Mouse (Mus musculus): ENCODE data around the gene Cage1. TPM values are rescaled to one million over a fixed set of nuclear protein-coding genes. Genes with fewer than 3 reads are reported as not detected.

Cage1 gene
- polyA plus RNA-seq (2015; fragmentation: Nextera tagmentation; extraction: Ambion mirVana) = 0.58 and 0.80 TPM in 2 replicates

DNA sequence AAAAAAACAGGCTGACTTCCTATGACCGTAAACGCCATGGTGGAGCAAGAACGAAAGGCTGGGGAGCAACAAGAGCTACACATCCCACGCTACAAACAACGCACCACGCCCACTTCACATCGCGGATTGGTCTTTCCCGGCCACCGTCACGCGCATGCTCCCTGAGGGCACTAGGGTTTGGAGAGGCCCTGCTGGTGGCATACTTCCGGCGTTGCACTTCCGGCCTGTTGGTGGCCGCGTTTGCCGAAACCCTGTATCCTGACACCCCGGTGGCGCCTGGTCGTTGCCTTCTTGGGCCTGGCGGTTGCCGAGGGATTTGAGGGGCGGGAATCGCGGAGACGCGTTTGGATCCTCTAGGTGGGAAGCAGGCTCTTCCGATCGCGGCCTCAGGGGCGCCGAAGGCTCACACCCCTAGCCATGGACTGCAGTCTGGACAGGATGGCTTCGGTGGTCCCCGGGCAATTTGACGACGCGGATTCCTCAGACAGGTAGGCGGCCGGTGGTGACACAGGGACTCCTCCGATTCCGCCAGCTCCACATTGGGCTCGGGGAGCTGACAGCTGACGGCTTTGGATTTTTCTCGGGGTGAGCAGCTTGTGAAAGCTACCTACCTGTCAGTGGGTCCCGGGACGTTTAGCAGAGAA is at the start of gene Cage1:
Cage1 (minus strand) TSS at position 26 of the 644 bp plus-strand sequence.

DNA sequence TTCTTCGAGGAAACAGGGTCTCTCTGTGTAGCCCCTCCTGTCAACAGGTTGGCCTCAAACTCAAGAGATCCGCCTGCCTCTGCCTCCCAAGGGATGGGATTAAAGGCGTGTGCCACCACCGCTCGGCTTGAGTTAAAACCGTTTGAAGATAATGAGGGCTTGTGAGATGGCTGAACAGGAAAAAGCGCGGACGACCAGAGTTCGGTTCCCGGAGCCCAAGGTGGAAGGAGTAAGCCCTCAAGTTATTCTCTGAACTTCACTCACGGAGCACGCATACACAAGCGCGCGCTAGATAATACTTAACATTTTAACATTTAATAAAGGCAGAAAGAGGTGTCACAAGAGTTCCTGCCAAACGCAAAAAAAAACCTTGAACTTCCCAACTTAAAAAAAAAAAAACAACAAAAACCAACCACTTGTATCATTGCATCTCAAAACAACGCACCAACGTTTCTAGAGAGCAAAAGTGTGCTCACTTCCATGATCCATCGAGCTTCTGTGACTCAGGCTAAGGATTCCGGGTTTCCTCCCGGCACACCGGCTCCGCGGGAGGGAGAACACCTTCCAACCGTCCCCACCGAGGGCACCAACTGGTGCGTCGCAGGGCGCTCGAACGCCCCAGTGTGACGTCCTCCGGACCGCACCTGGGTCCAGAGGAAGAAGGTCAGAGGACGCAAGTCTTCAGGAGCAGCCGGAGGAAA is 376 bp downstream of the Cage1 start, which contains the start of gene Riok1:
Riok1 (plus strand) TSS at position 653 of the 701 bp plus-strand sequence.

GRCm38 (mm10) chr13:37993704-37994404 is 43.0 kb downstream of the Cage1 start, which contains the start of gene Ssr1:
TSS of gene Ssr1 (minus strand) at chr13:37994217.

Small RNAs within 50 kb of the gene (microRNA-seq; reads per million reads assigned to microRNA genes)
- 0 reads per million in 2 experiments for gene Gm27387

Other genes starting within 250 kb of the Cage1 start
- gene Ssr1, start 42.9 kb downstream of the Cage1 start, polyA plus RNA-seq (2015; fragmentation: Nextera tagmentation; extraction: Ambion mirVana) = 39.4 and 58.9 TPM in 2 replicates
- gene Riok1, start 74 bp downstream of the Cage1 start, polyA plus RNA-seq (2015; fragmentation: Nextera tagmentation; extraction: Ambion mirVana) = 21.2 and 23.8 TPM in 2 replicates
- 0.04 and 2.0 TPM in 2 replicates for gene Dsp, start 114.2 kb upstream of the Cage1 start, polyA plus RNA-seq (2015; fragmentation: Nextera tagmentation; extraction: Ambion mirVana)
- 14.7 and 16.7 TPM in 2 replicates for gene Snrnp48, start 167.9 kb upstream of the Cage1 start, polyA plus RNA-seq (2015; fragmentation: Nextera tagmentation; extraction: Ambion mirVana)

All from skeletal muscle tissue, postnatal 0 days (tissue).